Mouse (Mus musculus) intestine, embryonic 14.5 days (tissue): ENCODE results near the gene Akap6. TPM values are rescaled to one million over a fixed set of nuclear protein-coding genes. Genes with fewer than 3 reads are reported as not detected.

ENCODE experiments used
- ATAC-seq: fragments of 200-750 bp; cut with Nextera tagmentation; replicated peaks from 2 replicates; pipeline ENCODE4 v1.8.0; 2017; ENCODE audit warnings: low read depth, moderate number of reproducible peaks, moderate TSS enrichment, moderate library complexity; ENCODE audit not compliant: low FRiP score, low TSS enrichment
- DNase-seq: peaks from one replicate; pipeline ENCODE4 v3.0.0-alpha.2; 2018; ENCODE audit warnings: low spot score
- H3K27ac ChIP-seq: fragments of 300-500 bp; sonication (generic); 2 replicates; pipeline ENCODE4 v1.5.1; 2014; ENCODE audit warnings: low read depth, mild to moderate bottlenecking, control low read depth
- H3K27me3 ChIP-seq: fragments of 300-500 bp; sonication (generic); replicated peaks from 2 replicates; pipeline ENCODE4 v1.6.1; 2014; ENCODE audit warnings: low read length, control low read depth; ENCODE audit not compliant: control insufficient read depth, insufficient read depth
- H3K36me3 ChIP-seq: fragments of 300-500 bp; sonication (generic); 2 replicates; pipeline ENCODE4 v1.6.1; 2014; ENCODE audit warnings: low read length, control low read depth; ENCODE audit not compliant: control insufficient read depth, insufficient read depth
- H3K4me1 ChIP-seq: fragments of 300-500 bp; sonication (generic); replicated peaks from 2 replicates; pipeline ENCODE4 v1.6.1; 2014; ENCODE audit warnings: low read length, control low read depth, mixed read lengths; ENCODE audit not compliant: control insufficient read depth, insufficient read depth
- H3K4me2 ChIP-seq: fragments of 300-500 bp; sonication (generic); 2 replicates; pipeline ENCODE4 v1.6.1; 2014; ENCODE audit warnings: low read length
- H3K4me3 ChIP-seq: fragments of 300-500 bp; sonication (generic); 2 replicates; pipeline ENCODE4 v1.5.1; 2014; ENCODE audit warnings: low read depth, low read length, control low read depth, mixed read lengths
- H3K9ac ChIP-seq: fragments of 300-500 bp; sonication (generic); 2 replicates; pipeline ENCODE4 v1.6.1; 2014; ENCODE audit warnings: mild to moderate bottlenecking, low read length
- H3K9me3 ChIP-seq: fragments of 300-500 bp; sonication (generic); 2 replicates; pipeline ENCODE4 v1.6.1; 2016; ENCODE audit warnings: low read length, control low read depth; ENCODE audit not compliant: control insufficient read depth
- WGBS: fragments of 180-500 bp; shearing (Covaris S2); extraction: QIAGEN DNeasy Blood & Tissue Kit; methylation state at CpG from one replicate; pipeline ENCODE4 v1.1.7; 2014; 5-methylcytosine and 5-hydroxymethylcytosine counted together
- polyA plus RNA-seq: library from polyadenylated mRNA; unstranded; fragments of >200 nt; fragmentation: Nextera tagmentation; extraction: Ambion mirVana; gene quantifications from 2 replicates; pipeline ENCODE4 v1.2.1, GENCODE M21; 2014

Akap6 gene
- polyA plus RNA-seq, 1 experiment from 2014 or later: 3.2 TPM

DNA sequence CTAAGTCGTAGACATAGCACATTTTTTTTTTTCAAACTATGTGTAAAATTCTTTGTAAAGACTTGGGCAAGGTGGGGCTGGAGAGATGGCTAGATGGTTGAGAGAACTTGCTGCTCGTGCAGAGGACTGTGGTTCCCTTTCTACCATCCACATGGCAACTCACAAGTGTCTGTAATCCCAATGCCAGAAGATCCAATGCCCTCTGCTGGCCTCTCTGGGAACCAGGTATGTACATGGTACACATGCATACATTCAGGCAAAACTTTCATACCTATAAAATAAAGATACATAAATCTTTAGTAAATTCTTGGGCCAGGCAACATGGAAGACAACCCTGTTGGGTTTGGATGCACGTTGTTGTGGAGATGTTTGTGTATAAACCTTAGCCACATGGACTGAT lies 107.1 kb downstream of the Akap6 start:
- Histone ChIP-seq H3K9me3 (no peaks in the 10 kb centered on the region), H3K27ac (no peak overlapping the region), H3K4me2 (no peak overlapping the region), H3K36me3 (no peaks in the 10 kb centered on the region), H3K4me3 (no peak overlapping the region), H3K27me3 (no peaks in the 10 kb centered on the region), H3K9ac (no peak overlapping the region), H3K4me1 (no peaks in the 10 kb centered on the region)
- WGBS: 71% methylated on average over 3 of the region's 3 CpGs
- no peak for DNase-seq
- no peak for ATAC-seq

DNA sequence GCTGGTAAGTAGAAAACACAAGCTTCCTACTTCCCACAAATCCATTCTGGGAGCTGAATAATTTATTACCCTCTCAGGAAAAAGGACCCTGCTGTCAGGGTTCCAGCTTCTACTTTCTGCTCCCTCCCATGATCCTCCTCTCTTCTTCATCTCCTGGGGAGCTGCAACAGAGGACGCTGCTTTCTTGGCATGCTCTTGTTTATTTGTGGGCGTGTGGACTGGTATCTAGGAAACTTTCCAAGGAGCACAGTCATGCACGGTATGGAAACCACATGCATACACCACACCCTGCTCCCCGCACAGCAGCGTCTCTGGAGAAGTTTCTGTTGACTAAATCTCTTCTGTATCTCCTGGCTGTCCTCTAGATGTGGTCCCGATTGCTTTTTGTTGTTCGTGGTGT lies 119.4 kb downstream of the Akap6 start:
- Histone ChIP-seq H3K9me3 (0 out of 2 replicates have a peak, but pooled peaks cover 5% of the 10 kb centered on the region), H3K36me3 (no peaks in the 10 kb centered on the region), H3K4me2 (no peak overlapping the region), H3K27ac (no peak overlapping the region), H3K4me1 (no peaks in the 10 kb centered on the region), H3K9ac (no peak overlapping the region), H3K4me3 (no peak overlapping the region), H3K27me3 (no peaks in the 10 kb centered on the region)
- ATAC-seq: no peak
- DNase-seq: no peak
- 61% methylated on average over 7 of the region's 7 CpGs for WGBS

DNA sequence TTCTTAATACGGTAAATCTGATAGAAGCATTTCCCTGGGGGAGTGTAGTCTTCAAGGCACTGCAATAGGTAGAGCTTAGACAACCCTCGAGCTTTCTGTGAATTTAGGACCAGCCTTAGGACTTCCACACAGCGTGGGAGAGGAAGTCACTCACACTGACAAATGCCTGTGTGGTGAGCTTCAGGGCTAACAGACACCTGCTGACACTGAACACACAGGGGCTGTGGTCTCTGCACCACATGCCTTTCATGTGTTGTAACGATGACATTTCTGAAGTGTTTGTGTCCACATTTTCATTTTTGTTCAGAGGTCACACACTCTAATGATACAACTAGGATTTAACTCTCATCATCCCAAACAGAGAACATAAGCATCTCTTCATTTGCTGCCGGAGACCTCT lies 125.6 kb downstream of the Akap6 start:
- no peak overlapping the region for H3K4me3 ChIP-seq
- H3K4me1 ChIP-seq: no peaks in the 10 kb centered on the region
- 83% methylated on average over 5 of the region's 5 CpGs for WGBS
- no peak overlapping the region for H3K4me2 ChIP-seq
- DNase-seq (no peak), ATAC-seq (no peak)
- no peaks in the 10 kb centered on the region for H3K27me3 ChIP-seq
- 0 out of 2 replicates have a peak, but pooled peaks cover 5% of the 10 kb centered on the region for H3K9me3 ChIP-seq
- H3K36me3 ChIP-seq: no peaks in the 10 kb centered on the region
- no peak overlapping the region for H3K27ac ChIP-seq
- H3K9ac ChIP-seq: no peak overlapping the region

DNA sequence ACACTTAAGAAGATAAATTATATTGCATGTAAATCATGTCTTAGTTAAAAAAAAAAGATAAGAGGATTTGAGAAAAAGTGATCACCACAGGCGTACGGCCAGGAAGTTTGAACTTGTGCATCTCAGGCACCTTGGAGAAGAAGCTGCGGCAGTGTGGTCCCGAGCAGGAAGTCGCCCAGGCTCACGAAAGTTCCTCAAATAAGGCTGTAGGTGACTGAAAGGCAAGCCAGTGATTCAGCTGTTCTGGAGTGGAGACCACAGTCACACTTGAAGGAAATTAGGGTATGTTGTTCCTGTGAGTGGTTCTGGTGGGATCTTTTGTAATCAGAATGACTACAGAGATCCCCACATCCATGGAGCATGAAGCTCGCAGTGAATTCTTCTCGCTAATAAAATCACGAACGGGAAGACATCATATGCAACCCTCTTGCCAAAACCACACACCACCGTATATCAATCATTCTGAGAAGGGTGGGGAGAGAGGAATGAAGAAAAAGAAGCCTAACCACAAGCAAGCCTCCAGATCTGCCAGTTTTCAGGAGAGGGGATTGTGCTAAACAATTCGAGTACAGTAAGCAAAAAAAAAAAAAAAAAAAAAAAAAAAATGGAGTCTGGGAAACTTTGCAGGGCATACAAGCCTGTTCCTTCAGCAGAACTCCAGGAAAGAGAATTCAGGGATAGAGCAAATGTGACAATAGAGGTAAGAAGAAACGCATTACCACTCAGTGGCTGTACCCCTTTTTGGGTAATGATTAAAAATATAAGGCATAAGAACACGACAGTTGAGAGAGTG lies 130.0 kb downstream of the Akap6 start:
- Histone ChIP-seq H3K9ac (no peak overlapping the region), H3K36me3 (no peaks in the 10 kb centered on the region), H3K27ac (no peak overlapping the region), H3K4me2 (no peak overlapping the region), H3K27me3 (no peaks in the 10 kb centered on the region), H3K4me3 (no peak overlapping the region), H3K4me1 (no peaks in the 10 kb centered on the region), H3K9me3 (no peaks in the 10 kb centered on the region)
- 63% methylated on average over 14 of the region's 14 CpGs for WGBS
- ATAC-seq (no peak), DNase-seq (no peak)

DNA sequence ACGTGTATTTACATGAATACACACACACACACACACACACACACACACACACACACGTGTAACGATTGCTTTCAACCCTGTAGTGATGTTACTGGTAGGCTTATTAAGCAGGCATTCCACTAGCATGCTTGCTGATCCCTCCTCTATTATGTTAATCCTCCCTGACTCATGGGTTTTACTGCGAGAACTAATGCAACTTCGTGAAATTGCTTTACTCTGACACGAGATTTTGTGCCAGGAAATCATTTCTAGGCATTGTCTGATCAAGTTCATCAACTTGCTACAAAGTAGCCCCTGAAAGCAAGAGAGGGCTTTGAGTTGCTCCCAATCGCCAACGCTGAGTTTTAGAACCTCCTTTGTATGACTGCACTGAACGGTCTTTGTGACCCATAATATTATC lies 132.6 kb downstream of the Akap6 start:
- ATAC-seq (no peak), DNase-seq (no peak)
- Histone ChIP-seq H3K4me2 (no peak overlapping the region), H3K9ac (no peak overlapping the region), H3K9me3 (no peaks in the 10 kb centered on the region), H3K27me3 (no peaks in the 10 kb centered on the region), H3K27ac (no peak overlapping the region), H3K4me3 (no peak overlapping the region), H3K36me3 (no peaks in the 10 kb centered on the region), H3K4me1 (peaks cover 11% of the 10 kb centered on the region)
- 60% methylated on average over 9 of the region's 9 CpGs for WGBS

DNA sequence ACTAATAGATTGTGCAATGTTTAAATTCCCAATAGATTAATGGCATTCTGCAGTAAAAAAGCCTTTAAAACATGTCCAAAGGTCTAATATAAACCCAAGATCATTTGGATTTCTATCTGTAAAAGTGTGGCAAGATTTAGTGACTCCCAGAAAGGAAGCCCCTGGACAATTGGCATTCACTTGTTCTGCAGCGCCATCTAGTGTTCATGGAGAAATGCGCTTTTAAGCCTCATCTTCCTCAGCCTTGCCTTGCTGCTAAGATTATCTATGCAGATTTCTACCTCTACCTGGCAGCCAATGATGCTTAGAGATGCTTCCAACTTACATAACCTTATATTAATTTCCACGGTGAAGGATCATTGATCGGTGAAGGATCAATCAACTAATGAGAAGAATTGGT lies 133.0 kb downstream of the Akap6 start:
- Histone ChIP-seq H3K4me1 (peaks cover 11% of the 10 kb centered on the region), H3K4me3 (no peak overlapping the region), H3K36me3 (no peaks in the 10 kb centered on the region), H3K27me3 (no peaks in the 10 kb centered on the region), H3K9ac (no peak overlapping the region), H3K27ac (no peak overlapping the region), H3K9me3 (no peaks in the 10 kb centered on the region), H3K4me2 (no peak overlapping the region)
- 6% methylated on average over 4 of the region's 4 CpGs for WGBS
- ATAC-seq: no peak
- peak; percentile 78 for DNase-seq

DNA sequence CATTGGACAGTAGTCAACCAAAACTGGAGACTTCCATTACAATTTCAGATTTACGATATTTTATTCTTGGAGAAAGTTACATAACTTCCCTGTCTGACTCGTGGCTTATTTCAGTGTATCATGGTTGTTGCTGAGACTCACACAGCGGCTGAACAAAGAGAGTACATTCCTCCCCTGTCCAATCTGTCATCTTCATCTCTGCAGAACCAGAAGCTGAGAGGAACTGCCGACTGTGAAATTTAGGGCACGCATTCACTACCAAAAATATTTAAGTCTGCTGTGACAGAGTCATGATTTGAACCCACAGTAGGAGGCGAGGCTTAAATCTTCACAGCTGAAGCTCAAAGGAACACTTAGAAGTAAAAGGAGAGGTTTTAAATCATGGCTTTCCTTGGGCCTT lies 134.0 kb downstream of the Akap6 start:
- no peaks in the 10 kb centered on the region for H3K9me3 ChIP-seq
- DNase-seq: no peak
- WGBS: 59% methylated on average over 6 of the region's 6 CpGs

DNA sequence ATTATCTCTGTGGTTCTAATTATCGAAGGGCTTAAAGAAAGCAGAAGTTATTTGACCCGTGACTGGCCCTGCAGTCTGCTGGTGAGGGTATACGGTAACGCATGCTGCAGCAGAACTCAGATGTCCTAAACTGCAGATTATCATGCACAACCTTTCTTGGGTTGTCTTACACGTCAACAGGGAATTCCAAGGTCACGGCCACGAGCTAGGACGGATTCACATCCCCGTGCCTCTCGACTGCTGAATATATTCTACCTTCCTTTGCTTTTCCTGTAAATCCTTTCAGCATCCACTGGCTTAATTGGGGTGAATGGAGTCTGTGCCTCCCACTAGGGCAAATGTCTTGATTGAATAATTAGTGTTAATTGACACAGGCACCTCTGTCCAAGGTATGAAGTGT lies 134.9 kb downstream of the Akap6 start:
- Histone ChIP-seq H3K27me3 (no peaks in the 10 kb centered on the region), H3K36me3 (no peaks in the 10 kb centered on the region), H3K4me3 (no peak overlapping the region), H3K9ac (no peak overlapping the region), H3K27ac (no peak overlapping the region), H3K9me3 (no peaks in the 10 kb centered on the region), H3K4me1 (peaks cover 11% of the 10 kb centered on the region), H3K4me2 (no peak overlapping the region)
- DNase-seq: no peak
- WGBS: 50% methylated on average over 10 of the region's 10 CpGs
- ATAC-seq: no peak

More for the DNA sequence above, 134.0 kb downstream of the Akap6 start:
- Histone ChIP-seq H3K4me3 (no peak overlapping the region), H3K36me3 (no peaks in the 10 kb centered on the region), H3K4me1 (peaks cover 11% of the 10 kb centered on the region), H3K27ac (no peak overlapping the region), H3K4me2 (no peak overlapping the region), H3K27me3 (no peaks in the 10 kb centered on the region), H3K9ac (no peak overlapping the region)
- no peak for ATAC-seq

DNA sequence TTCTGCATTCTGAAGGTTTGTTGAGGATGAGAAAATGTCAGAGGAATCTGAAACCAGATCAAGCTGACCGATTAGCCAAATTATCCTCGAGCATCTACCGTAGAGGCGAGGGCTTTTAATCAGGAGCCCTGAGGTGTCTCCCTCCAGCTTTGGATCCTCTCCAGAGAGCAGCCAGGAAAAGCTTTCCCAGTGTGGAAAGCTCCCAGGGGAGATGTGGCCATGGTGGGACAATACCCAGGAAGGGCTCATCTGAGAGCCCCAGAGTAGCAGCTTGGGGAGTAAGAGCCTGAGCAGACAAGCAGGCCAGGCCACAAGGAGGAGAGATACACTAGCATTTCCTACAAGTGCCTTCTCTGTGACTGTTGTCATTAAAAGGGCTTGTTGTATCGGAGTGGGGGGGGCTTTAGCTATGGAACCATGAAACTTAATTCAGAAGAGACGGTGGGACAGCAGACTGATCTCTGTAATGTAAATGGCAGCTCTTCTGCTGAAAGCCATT lies 135.6 kb downstream of the Akap6 start:
- no peaks in the 10 kb centered on the region for H3K9me3 ChIP-seq
- no peak overlapping the region for H3K4me3 ChIP-seq
- no peaks in the 10 kb centered on the region for H3K36me3 ChIP-seq
- H3K27me3 ChIP-seq: no peaks in the 10 kb centered on the region
- no peak for ATAC-seq
- no peak overlapping the region for H3K4me2 ChIP-seq
- DNase-seq: no peak
- no peak overlapping the region for H3K9ac ChIP-seq
- peak overlapping the region; percentile 54; the same call in 1 of the 2 replicates for H3K27ac ChIP-seq
- peaks cover 11% of the 10 kb centered on the region for H3K4me1 ChIP-seq
- WGBS: 68% methylated on average over 6 of the region's 6 CpGs
